Comparison of ENCODE assay signal across 19 mouse cellular contexts in genomic region chr11:50139571-50139970, GRCm38 (mm10). TPM values are rescaled to one million over a fixed set of nuclear protein-coding genes. Genes with fewer than 3 reads are reported as not detected.
A peak's percentile ranks its signal among the peaks of the same experiment; 100 is the strongest.
DNase-seq lines count a peak whose midpoint lies in the region; ATAC-seq and TF ChIP-seq lines count a peak whose summit lies in the region.
"Had no signal": no experiment of that assay in that cellular context is flagged by ENCODE, and none has a peak within 500 bp of the region (broad histone marks: within the 10 kb centered on the region; RNA-seq: fewer than 3 reads in every experiment).

No protein-coding gene starts in this region.

- peak; percentile 92 for DNase-seq in liver, adult 2 months (ENCODE audit: extremely low read depth, low read depth, low spot score)
- DNase-seq in liver, embryonic 11.5 days (ENCODE audit: low spot score): no peak
- DNase-seq in ES-E14 (ENCODE audit: low read depth, low spot score): peak; percentile 40
- no peak for DNase-seq in kidney, postnatal 0 days (ENCODE audit: low spot score)
- no peak for DNase-seq in Muller cell, postnatal 12 days (ENCODE audit: inconsistent ontology term)
- DNase-seq in embryo, embryonic 9.5 days (ENCODE audit: extremely low spot score): no peak
- no peak for DNase-seq in frontal cortex, adult 2 months (ENCODE audit: extremely low spot score in 1 of 2, low spot score in 1 of 2)
- DNase-seq: adrenal gland, adult 8-10 months; cerebellum, postnatal 10 days; embryo, embryonic 11 days; layer of hippocampus, postnatal 36 days; lung, adult 2 months; midbrain, embryonic 14.5 days; thymus, postnatal 14 days had no signal

- H3K9ac ChIP-seq in liver, adult 2 months (ENCODE audit: low read depth, low read length): peak overlapping the region; percentile 56
- H3K9ac ChIP-seq in liver, embryonic 11.5 days (ENCODE audit: low read depth, low read length): no peak overlapping the region
- H3K9ac ChIP-seq in ES-E14 (ENCODE audit: insufficient read depth, low read depth, low read length, poor library complexity, severe bottlenecking): peak overlapping the region; percentile 22; the same call in 1 of the 2 replicates
- no peak overlapping the region for H3K9ac ChIP-seq in kidney, postnatal 0 days (ENCODE audit: low read depth, low read length)
- no peak overlapping the region for H3K9ac ChIP-seq in liver, embryonic 16.5 days (ENCODE audit: low read depth, low read length)
- H3K9ac ChIP-seq: forebrain, embryonic 12.5 days; heart, embryonic 12.5 days; hindbrain, embryonic 15.5 days; stomach, embryonic 15.5 days had no signal

- peak overlapping the region; percentile 60 for H3K4me3 ChIP-seq in liver, adult 2 months (ENCODE audit: insufficient read depth, low read depth, low read length)
- H3K4me3 ChIP-seq in liver, embryonic 11.5 days (ENCODE audit: low read depth, low read length): no peak overlapping the region
- no peak overlapping the region for H3K4me3 ChIP-seq in ES-E14 (ENCODE audit: insufficient read depth in 1 of 2, low read depth in 1 of 2, low read length in 2 of 2, poor library complexity in 1 of 2, severe bottlenecking in 1 of 2)
- no peak overlapping the region for H3K4me3 ChIP-seq in kidney, postnatal 0 days (replicated peaks; ENCODE audit: low read depth, low read length)
- H3K4me3 ChIP-seq in liver, embryonic 16.5 days (ENCODE audit: low read depth, low read length): no peak overlapping the region
- H3K4me3 ChIP-seq: forebrain, embryonic 12.5 days; heart, embryonic 12.5 days; hindbrain, embryonic 15.5 days; stomach, embryonic 15.5 days had no signal

- H3K27me3 ChIP-seq in liver, adult 2 months (ENCODE audit: control insufficient read depth, insufficient read depth, low read length): no peaks in the 10 kb centered on the region
- H3K27me3 ChIP-seq in liver, embryonic 11.5 days (replicated peaks; ENCODE audit: control insufficient read depth, insufficient read depth, low read length): no peaks in the 10 kb centered on the region
- no peaks in the 10 kb centered on the region for H3K27me3 ChIP-seq in kidney, postnatal 0 days (ENCODE audit: insufficient read depth, low read length)
- no peaks in the 10 kb centered on the region for H3K27me3 ChIP-seq in liver, embryonic 16.5 days (ENCODE audit: control insufficient read depth, insufficient read depth, low read depth, low read length)
- H3K27me3 ChIP-seq: forebrain, embryonic 12.5 days; heart, embryonic 12.5 days; hindbrain, embryonic 15.5 days; stomach, embryonic 15.5 days had no signal

- TF ChIP-seq CTCF in liver, adult 2 months (IDR thresholded peaks at IDR 0.05; ENCODE audit: low read depth, low read length): no peak
- no peak for TF ChIP-seq CTCF in kidney, postnatal 0 days (IDR thresholded peaks at IDR 0.05; ENCODE audit: low read depth)

- WGBS in liver, adult 2 months: 23% methylated on average over 7 of the region's 7 CpGs
- WGBS in liver, embryonic 11.5 days: 83% methylated on average over 7 of the region's 7 CpGs
- WGBS in kidney, postnatal 0 days: 68% methylated on average over 7 of the region's 7 CpGs
- 72% methylated on average over 7 of the region's 7 CpGs for WGBS in liver, embryonic 16.5 days (ENCODE audit: insufficient replicate concordance)

- in situ Hi-C loops in ES-E14 (cut with MboI; ENCODE audit: low sequenced_read_pairs in 2 of 2, unreplicated experiment in 2 of 2): no loop called here

- H3K36me3 ChIP-seq in liver, adult 2 months (ENCODE audit: control insufficient read depth, insufficient read depth, low read length): peaks cover 6% of the 10 kb centered on the region; the same call in 1 of the 2 replicates
- peaks cover 26% of the 10 kb centered on the region for H3K36me3 ChIP-seq in liver, embryonic 11.5 days (ENCODE audit: control insufficient read depth, insufficient read depth, low read length)
- H3K36me3 ChIP-seq in ES-E14 (ENCODE audit: control insufficient read depth, insufficient read depth, low read length, poor library complexity, severe bottlenecking): peaks cover 6% of the 10 kb centered on the region; the same call in 1 of the 2 replicates
- peaks cover 59% of the 10 kb centered on the region for H3K36me3 ChIP-seq in kidney, postnatal 0 days (ENCODE audit: insufficient read depth, low read length)
- peaks cover 11% of the 10 kb centered on the region for H3K36me3 ChIP-seq in liver, embryonic 16.5 days (ENCODE audit: control insufficient read depth, insufficient read depth)

- H3K79me2 ChIP-seq in liver, adult 2 months (ENCODE audit: control insufficient read depth, insufficient read depth, low read length): peaks cover 4% of the 10 kb centered on the region; the same call in 1 of the 2 replicates

- peak; percentile 41; the same call in 1 of the 2 replicates for TF ChIP-seq POLR2A in liver, adult 2 months (IDR thresholded peaks at IDR 0.05; ENCODE audit: extremely low read depth, insufficient read depth, low read length)

- peaks cover 8% of the 10 kb centered on the region; the same call in 1 of the 2 replicates for H3K4me1 ChIP-seq in liver, adult 2 months (ENCODE audit: control insufficient read depth, insufficient read depth, low read length)
- peaks cover 7% of the 10 kb centered on the region for H3K4me1 ChIP-seq in liver, embryonic 11.5 days (replicated peaks; ENCODE audit: control insufficient read depth, insufficient read depth, low read length)
- peaks cover 0 to 18% of the 10 kb centered on the region in 2 experiments for H3K4me1 ChIP-seq in ES-E14 (ENCODE audit: control insufficient read depth in 2 of 2, insufficient read depth in 2 of 2, low read length in 2 of 2, poor library complexity in 1 of 2)
- no peaks in the 10 kb centered on the region for H3K4me1 ChIP-seq in kidney, postnatal 0 days (replicated peaks; ENCODE audit: insufficient read depth, low read length)
- peaks cover 4% of the 10 kb centered on the region for H3K4me1 ChIP-seq in liver, embryonic 16.5 days (ENCODE audit: control insufficient read depth, low read depth, low read length)
- H3K4me1 ChIP-seq: forebrain, embryonic 12.5 days; hindbrain, embryonic 15.5 days; stomach, embryonic 15.5 days had no signal

- ATAC-seq in liver, embryonic 11.5 days (replicated peaks; ENCODE audit: low FRiP score): no peak
- ATAC-seq in kidney, postnatal 0 days (replicated peaks; ENCODE audit: low FRiP score, low read depth): peak; percentile 69
- ATAC-seq in liver, embryonic 16.5 days (ENCODE audit: low read depth): peak; percentile 77

- H3K9me3 ChIP-seq in liver, embryonic 11.5 days (ENCODE audit: control insufficient read depth, low read length): no peaks in the 10 kb centered on the region
- no peaks in the 10 kb centered on the region for H3K9me3 ChIP-seq in ES-E14 (ENCODE audit: control insufficient read depth, insufficient read depth, low read depth, low read length)
- no peaks in the 10 kb centered on the region for H3K9me3 ChIP-seq in kidney, postnatal 0 days (replicated peaks; ENCODE audit: low read length)
- no peaks in the 10 kb centered on the region for H3K9me3 ChIP-seq in liver, embryonic 16.5 days (replicated peaks; ENCODE audit: control insufficient read depth, low read length)
- H3K9me3 ChIP-seq: forebrain, embryonic 12.5 days; heart, embryonic 12.5 days; hindbrain, embryonic 15.5 days; stomach, embryonic 15.5 days had no signal

- H3K4me2 ChIP-seq in liver, embryonic 11.5 days: no peak overlapping the region
- H3K4me2 ChIP-seq in kidney, postnatal 0 days (ENCODE audit: low read length): no peak overlapping the region
- H3K4me2 ChIP-seq in liver, embryonic 16.5 days (ENCODE audit: low read depth, low read length): no peak overlapping the region
- H3K4me2 ChIP-seq: forebrain, embryonic 12.5 days; heart, embryonic 12.5 days; hindbrain, embryonic 15.5 days; stomach, embryonic 15.5 days had no signal

- peak overlapping the region; percentile 74 for H3K27ac ChIP-seq in liver, adult 2 months (replicated peaks; ENCODE audit: insufficient read depth, low read depth, low read length)
- H3K27ac ChIP-seq in liver, embryonic 11.5 days (ENCODE audit: low read depth, low read length): no peak overlapping the region; the same call in 1 of the 2 replicates
- H3K27ac ChIP-seq in ES-E14 (ENCODE audit: insufficient read depth, low read depth, low read length, poor library complexity, severe bottlenecking): no peak overlapping the region; the same call in 1 of the 2 replicates
- no peak overlapping the region for H3K27ac ChIP-seq in kidney, postnatal 0 days
- H3K27ac ChIP-seq in liver, embryonic 16.5 days (ENCODE audit: low read length): no peak overlapping the region
- H3K27ac ChIP-seq: forebrain, embryonic 12.5 days; hindbrain, embryonic 15.5 days; stomach, embryonic 15.5 days had no signal

TF ChIP-seq in ES-E14, 5 proteins besides CTCF, POLR2A, EP300 and RAD21:
- TF ChIP-seq MAFK (IDR thresholded peaks at IDR 0.05; ENCODE audit: insufficient read depth, low read depth, low read length): no peak
- no peak for TF ChIP-seq ZNF384 (IDR thresholded peaks at IDR 0.05; ENCODE audit: low read depth, low read length)
- TF ChIP-seq HCFC1 (IDR thresholded peaks at IDR 0.05; ENCODE audit: borderline replicate concordance, insufficient read depth, low read length): no peak
- TF ChIP-seq ZC3H11A (IDR thresholded peaks at IDR 0.05; ENCODE audit: borderline replicate concordance, low read depth, low read length): no peak
- no peak for TF ChIP-seq CHD2 (IDR thresholded peaks at IDR 0.05; ENCODE audit: low read depth, low read length)
TF ChIP-seq in ES-E14: peak in this region for 0.

RNA-seq across cellular contexts. Expression of gene Tbc1d9b, which starts 8.4 kb away (rescaled TPM):
- total RNA-seq in liver, adult 2 months (2014; rRNA removed): 19.5 and 26.2 TPM in 2 replicates
- polyA plus RNA-seq in liver, adult 2 months (2012; rRNA removed): 29.8 and 30.5 TPM in 2 replicates
- polyA plus RNA-seq in liver, embryonic 11.5 days (2014; fragmentation: Nextera tagmentation; extraction: Ambion mirVana): 30.1 and 34.0 TPM in 2 replicates
- 18.0 and 19.3 TPM in 2 replicates for total RNA-seq in ES-E14 (2012; rRNA removed)
- 28.5 and 30.3 TPM in 2 replicates for polyA plus RNA-seq in kidney, postnatal 0 days (2015; fragmentation: Nextera tagmentation; extraction: Ambion mirVana)
- polyA plus RNA-seq in liver, embryonic 16.5 days (2015; fragmentation: Nextera tagmentation; extraction: Ambion mirVana): 12.9 and 13.1 TPM in 2 replicates
- polyA plus RNA-seq in frontal cortex, adult 2 months (2012; rRNA removed): 128 and 134 TPM in 2 replicates

RNA-seq across cellular contexts. Expression of gene Mrnip, which starts 34.7 kb away (rescaled TPM):
- 8.5 and 9.3 TPM in 2 replicates for total RNA-seq in liver, adult 2 months (2014; rRNA removed)
- polyA plus RNA-seq in liver, adult 2 months (2012; rRNA removed): 9.3 and 9.9 TPM in 2 replicates
- 13.9 and 18.7 TPM in 2 replicates for polyA plus RNA-seq in liver, embryonic 11.5 days (2014; fragmentation: Nextera tagmentation; extraction: Ambion mirVana)
- 13.0 and 14.6 TPM in 2 replicates for total RNA-seq in ES-E14 (2012; rRNA removed)
- polyA plus RNA-seq in kidney, postnatal 0 days (2015; fragmentation: Nextera tagmentation; extraction: Ambion mirVana): 20.8 and 22.9 TPM in 2 replicates
- 7.9 and 8.6 TPM in 2 replicates for polyA plus RNA-seq in liver, embryonic 16.5 days (2015; fragmentation: Nextera tagmentation; extraction: Ambion mirVana)
- 23.7 and 25.1 TPM in 2 replicates for polyA plus RNA-seq in frontal cortex, adult 2 months (2012; rRNA removed)

Comparison
In these comparisons a context has a peak if more than half of its experiments do, and no peak if none do; other contexts are left out.
1. DNase-seq: peak in liver, adult 2 months (single experiment) and ES-E14 (single experiment); none in liver, embryonic 11.5 days (single experiment), kidney, postnatal 0 days (single experiment), Muller cell, postnatal 12 days (single experiment), embryo, embryonic 9.5 days (single experiment) and frontal cortex, adult 2 months (0 of 2).
2. H3K9ac ChIP-seq: peak in liver, adult 2 months (single experiment) and ES-E14 (single experiment); none in liver, embryonic 11.5 days (single experiment), kidney, postnatal 0 days (single experiment) and liver, embryonic 16.5 days (single experiment).